Mouse (Mus musculus) granulocyte monocyte progenitor cell, adult 5-6 weeks (primary cell): ENCODE measurements around the gene Gal3st3. TPM values are rescaled to one million over a fixed set of nuclear protein-coding genes. Genes with fewer than 3 reads are reported as not detected.

Experiments used
- total RNA-seq, 2 experiments: library from RNA; stranded (forward) in 1 of 2; stranded (reverse) in 1 of 2; fragments of 200-712, 200-1000 nt in 1 of 2; fragments of >200 nt in 1 of 2; fragmentation: Nextera tagmentation in 1 of 2; gene quantifications; 2 replicates each; pipeline ENCODE4 v1.2.3; 2014 to 2017

Gal3st3 gene
- total RNA-seq, 2 experiments from 2014 or later, result not detected

Other genes starting within 250 kb of the Gal3st3 start
- not detected in 2 replicates for gene Rin1, start 247.8 kb upstream of the Gal3st3 start, total RNA-seq (2014; fragmentation: Nextera tagmentation)
- gene Rin1, start 247.8 kb upstream of the Gal3st3 start, total RNA-seq (2017), result 0.21 and 1.0 TPM in 2 replicates
- gene Cd248, start 230.3 kb upstream of the Gal3st3 start, total RNA-seq (2014; fragmentation: Nextera tagmentation), result not detected in 2 replicates
- gene Cd248, start 230.3 kb upstream of the Gal3st3 start, total RNA-seq (2017), result not detected in 2 replicates
- gene Tmem151a, start 212.8 kb upstream of the Gal3st3 start, total RNA-seq (2014; fragmentation: Nextera tagmentation), result 5.1 TPM in 1 of 2 replicates, not detected in the other
- 0.62 TPM in 1 of 2 replicates, not detected in the other for gene Tmem151a, start 212.8 kb upstream of the Gal3st3 start, total RNA-seq (2017)
- gene Yif1a, start 209.8 kb upstream of the Gal3st3 start, total RNA-seq (2014; fragmentation: Nextera tagmentation), result 37.3 and 51.9 TPM in 2 replicates
- 14.6 and 17.2 TPM in 2 replicates for gene Yif1a, start 209.8 kb upstream of the Gal3st3 start, total RNA-seq (2017)
- gene Cnih2, start 199.8 kb upstream of the Gal3st3 start, total RNA-seq (2014; fragmentation: Nextera tagmentation), result not detected in 2 replicates
- not detected in 2 replicates for gene Cnih2, start 199.8 kb upstream of the Gal3st3 start, total RNA-seq (2017)
- 99.2 and 105 TPM in 2 replicates for gene Rab1b, start 191.3 kb upstream of the Gal3st3 start, total RNA-seq (2014; fragmentation: Nextera tagmentation)
- gene Rab1b, start 191.3 kb upstream of the Gal3st3 start, total RNA-seq (2017), result 100 and 101 TPM in 2 replicates
- 6.1 and 10.9 TPM in 2 replicates for gene Klc2, start 179.8 kb upstream of the Gal3st3 start, total RNA-seq (2014; fragmentation: Nextera tagmentation)
- gene Klc2, start 179.8 kb upstream of the Gal3st3 start, total RNA-seq (2017), result 3.0 and 3.9 TPM in 2 replicates
- 13.5 and 22.1 TPM in 2 replicates for gene Pacs1, start 25.2 kb upstream of the Gal3st3 start, total RNA-seq (2014; fragmentation: Nextera tagmentation)
- gene Pacs1, start 25.2 kb upstream of the Gal3st3 start, total RNA-seq (2017), result 6.5 and 8.0 TPM in 2 replicates
- 177 and 181 TPM in 2 replicates for gene Sf3b2, start 2.9 kb upstream of the Gal3st3 start, total RNA-seq (2014; fragmentation: Nextera tagmentation)
- gene Sf3b2, start 2.9 kb upstream of the Gal3st3 start, total RNA-seq (2017), result 224 and 247 TPM in 2 replicates
- gene Catsper1, start 37.4 kb downstream of the Gal3st3 start, total RNA-seq (2014; fragmentation: Nextera tagmentation), result not detected in 2 replicates
- not detected in 2 replicates for gene Catsper1, start 37.4 kb downstream of the Gal3st3 start, total RNA-seq (2017)
- gene Cst6, start 51.2 kb downstream of the Gal3st3 start, total RNA-seq (2014; fragmentation: Nextera tagmentation), result not detected in 2 replicates
- not detected in 2 replicates for gene Cst6, start 51.2 kb downstream of the Gal3st3 start, total RNA-seq (2017)
- 52.8 and 54.1 TPM in 2 replicates for gene Eif1ad, start 68.4 kb downstream of the Gal3st3 start, total RNA-seq (2014; fragmentation: Nextera tagmentation)
- 69.4 and 72.2 TPM in 2 replicates for gene Eif1ad, start 68.4 kb downstream of the Gal3st3 start, total RNA-seq (2017)
- 526 and 559 TPM in 2 replicates for gene Banf1, start 68.8 kb downstream of the Gal3st3 start, total RNA-seq (2014; fragmentation: Nextera tagmentation)
- gene Banf1, start 68.8 kb downstream of the Gal3st3 start, total RNA-seq (2017), result 84.9 and 130 TPM in 2 replicates
- gene Sart1, start 90.4 kb downstream of the Gal3st3 start, total RNA-seq (2014; fragmentation: Nextera tagmentation), result 86.2 and 138 TPM in 2 replicates
- gene Sart1, start 90.4 kb downstream of the Gal3st3 start, total RNA-seq (2017), result 63.2 and 78.7 TPM in 2 replicates
- gene Tsga10ip, start 104.2 kb downstream of the Gal3st3 start, total RNA-seq (2014; fragmentation: Nextera tagmentation), result not detected in 2 replicates
- 1.9 TPM in 1 of 2 replicates, not detected in the other for gene Tsga10ip, start 104.2 kb downstream of the Gal3st3 start, total RNA-seq (2017)
- 160 and 218 TPM in 2 replicates for gene Drap1, start 126.6 kb downstream of the Gal3st3 start, total RNA-seq (2014; fragmentation: Nextera tagmentation)
- 119 and 145 TPM in 2 replicates for gene Drap1, start 126.6 kb downstream of the Gal3st3 start, total RNA-seq (2017)
- 30.1 and 32.7 TPM in 2 replicates for gene AI837181, start 126.8 kb downstream of the Gal3st3 start, total RNA-seq (2014; fragmentation: Nextera tagmentation)
- gene AI837181, start 126.8 kb downstream of the Gal3st3 start, total RNA-seq (2017), result 10.9 and 12.2 TPM in 2 replicates
- gene Fosl1, start 149.2 kb downstream of the Gal3st3 start, total RNA-seq (2014; fragmentation: Nextera tagmentation), result 0.32 TPM in 1 of 2 replicates, not detected in the other
- 0.57 TPM in 1 of 2 replicates, not detected in the other for gene Fosl1, start 149.2 kb downstream of the Gal3st3 start, total RNA-seq (2017)
- 0.68 and 1.9 TPM in 2 replicates for gene Ccdc85b, start 159.6 kb downstream of the Gal3st3 start, total RNA-seq (2014; fragmentation: Nextera tagmentation)
- 2.5 and 4.1 TPM in 2 replicates for gene Ccdc85b, start 159.6 kb downstream of the Gal3st3 start, total RNA-seq (2017)
- 33.6 and 94.2 TPM in 2 replicates for gene Fibp, start 162.3 kb downstream of the Gal3st3 start, total RNA-seq (2014; fragmentation: Nextera tagmentation)
- gene Fibp, start 162.3 kb downstream of the Gal3st3 start, total RNA-seq (2017), result 112 and 122 TPM in 2 replicates
- 1.1 TPM in 1 of 2 replicates, not detected in the other for gene Ctsw, start 170.2 kb downstream of the Gal3st3 start, total RNA-seq (2014; fragmentation: Nextera tagmentation)
- gene Ctsw, start 170.2 kb downstream of the Gal3st3 start, total RNA-seq (2017), result not detected in 2 replicates
- gene Efemp2, start 175.6 kb downstream of the Gal3st3 start, total RNA-seq (2014; fragmentation: Nextera tagmentation), result not detected in 2 replicates
- gene Efemp2, start 175.6 kb downstream of the Gal3st3 start, total RNA-seq (2017), result 1.6 TPM in 1 of 2 replicates, not detected in the other
- gene Mus81, start 190.1 kb downstream of the Gal3st3 start, total RNA-seq (2014; fragmentation: Nextera tagmentation), result 23.9 and 39.7 TPM in 2 replicates
- 9.4 and 13.5 TPM in 2 replicates for gene Mus81, start 190.1 kb downstream of the Gal3st3 start, total RNA-seq (2017)
- 1,243 and 1,245 TPM in 2 replicates for gene Cfl1, start 192.1 kb downstream of the Gal3st3 start, total RNA-seq (2014; fragmentation: Nextera tagmentation)
- 1,162 and 1,185 TPM in 2 replicates for gene Cfl1, start 192.1 kb downstream of the Gal3st3 start, total RNA-seq (2017)
- 2.8 TPM in 1 of 2 replicates, not detected in the other for gene 1700020D05Rik, start 205.5 kb downstream of the Gal3st3 start, total RNA-seq (2014; fragmentation: Nextera tagmentation)
- not detected in 2 replicates for gene 1700020D05Rik, start 205.5 kb downstream of the Gal3st3 start, total RNA-seq (2017)
- 4.9 and 5.7 TPM in 2 replicates for gene Snx32, start 212.2 kb downstream of the Gal3st3 start, total RNA-seq (2014; fragmentation: Nextera tagmentation)
- 1.1 and 1.7 TPM in 2 replicates for gene Snx32, start 212.2 kb downstream of the Gal3st3 start, total RNA-seq (2017)